Mouse (Mus musculus) hematopoietic stem cell, adult 5-6 weeks (primary cell): ENCODE data around the gene Olfr491. TPM values are rescaled to one million over a fixed set of nuclear protein-coding genes. Genes with fewer than 3 reads are reported as not detected.

Experiments
- ATAC-seq, 2 experiments: fragments of 125-278 bp in 1 of 2; replicated peaks in 1 of 2; 2 replicates each; pipeline ENCODE4 v1.8.0; 2016 to 2017; ENCODE audit warnings: inconsistent platforms in 2 of 2, mild to moderate bottlenecking in 2 of 2, moderate number of reproducible peaks in 2 of 2, low read depth in 1 of 2, moderate TSS enrichment in 1 of 2; ENCODE audit not compliant: low FRiP score in 2 of 2, poor library complexity in 2 of 2, severe bottlenecking in 2 of 2, insufficient read depth in 1 of 2, low TSS enrichment in 1 of 2
- total RNA-seq: library from RNA; stranded (forward); fragments of 172-1452, 232-1000 nt; gene quantifications from 2 replicates; pipeline ENCODE4 v1.2.3, GENCODE M21; 2017

Olfr491 gene
- total RNA-seq: not detected in 2 replicates

DNA sequence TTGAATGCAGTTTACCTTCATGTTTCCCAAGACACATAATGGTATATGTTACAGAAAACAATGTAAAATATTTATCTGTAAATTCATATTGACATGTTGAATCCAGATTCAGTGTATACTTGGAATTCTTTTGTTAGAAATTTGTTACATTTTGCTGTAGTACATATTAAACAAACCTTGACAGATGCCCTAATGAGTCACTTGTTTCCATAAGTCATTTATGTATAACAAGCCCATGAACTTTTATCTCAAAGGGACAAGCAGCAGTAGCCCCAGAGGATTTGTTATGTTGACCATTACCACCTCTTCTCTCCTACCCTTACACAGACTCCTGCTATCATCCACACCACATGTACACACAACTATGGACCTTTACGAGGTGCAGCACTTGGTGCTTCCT lies at the start of gene Olfr491:
TSS of gene Olfr491 (plus strand) at position 301 of the 400 bp plus-strand sequence.
- no peak for ATAC-seq

DNA sequence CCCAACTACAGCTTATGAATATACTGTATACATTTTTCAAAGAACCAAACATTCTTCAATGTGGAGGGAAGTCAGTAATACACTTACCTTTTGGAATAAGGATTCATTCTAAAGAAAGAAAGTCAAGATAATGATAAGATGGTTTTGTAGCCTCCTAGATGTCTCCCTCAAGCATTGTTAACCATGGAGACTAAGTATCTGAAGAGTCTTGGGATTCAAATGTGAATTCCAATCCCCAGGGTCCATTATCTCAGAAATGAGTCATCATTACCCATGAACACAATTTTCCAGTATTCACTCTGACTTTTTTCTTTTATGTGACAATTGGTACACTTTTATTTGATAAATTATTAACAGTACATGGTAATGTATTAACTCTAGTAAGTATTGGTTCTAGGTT lies 24.4 kb upstream of the Olfr491 start, which contains the start of gene Olfr490:
TSS of gene Olfr490 (minus strand) at position 101 of the 400 bp plus-strand sequence.
- no peak for ATAC-seq

DNA sequence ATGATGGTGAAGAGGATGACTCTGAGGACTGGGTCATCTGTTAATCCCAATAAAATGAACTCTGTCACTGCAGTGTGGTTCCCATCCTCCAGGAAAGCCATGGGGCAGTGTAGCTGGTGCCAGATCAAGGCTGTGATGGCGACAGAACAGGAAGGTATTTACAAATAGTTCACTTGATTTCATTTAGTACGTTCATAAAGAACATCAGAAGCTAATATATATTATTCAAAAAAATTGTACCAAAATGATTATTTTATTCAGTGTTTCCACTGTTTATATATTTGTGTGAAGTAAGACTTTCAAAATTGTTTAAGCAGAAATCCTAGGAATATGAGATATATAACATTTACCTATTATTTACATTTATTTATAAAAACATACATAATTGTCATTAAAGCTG lies 10.3 kb downstream of the Olfr491 start, which contains the start of gene Olfr492:
TSS of gene Olfr492 (minus strand) at position 101 of the 400 bp plus-strand sequence.
- no peak for ATAC-seq

DNA sequence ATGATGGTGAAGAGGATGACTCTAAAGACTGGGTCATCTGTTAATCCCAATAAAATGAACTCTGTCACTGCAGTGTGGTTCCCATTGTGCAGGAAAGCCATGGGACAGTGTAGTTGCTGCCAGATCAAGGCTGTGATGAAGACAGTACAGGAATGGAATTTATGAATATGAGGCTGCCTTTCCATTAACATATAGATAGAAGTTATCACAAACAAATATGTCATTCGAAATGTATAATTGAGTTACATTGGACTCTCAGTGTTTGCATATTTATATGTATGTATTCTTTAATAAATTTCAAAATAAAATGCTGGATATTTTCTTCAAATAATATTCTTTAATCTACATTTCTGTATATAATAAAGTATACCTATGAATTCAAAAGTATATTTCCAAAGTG lies 33.6 kb downstream of the Olfr491 start, which contains the start of gene Olfr493:
TSS of gene Olfr493 (minus strand) at position 101 of the 400 bp plus-strand sequence.
- no peak for ATAC-seq

DNA sequence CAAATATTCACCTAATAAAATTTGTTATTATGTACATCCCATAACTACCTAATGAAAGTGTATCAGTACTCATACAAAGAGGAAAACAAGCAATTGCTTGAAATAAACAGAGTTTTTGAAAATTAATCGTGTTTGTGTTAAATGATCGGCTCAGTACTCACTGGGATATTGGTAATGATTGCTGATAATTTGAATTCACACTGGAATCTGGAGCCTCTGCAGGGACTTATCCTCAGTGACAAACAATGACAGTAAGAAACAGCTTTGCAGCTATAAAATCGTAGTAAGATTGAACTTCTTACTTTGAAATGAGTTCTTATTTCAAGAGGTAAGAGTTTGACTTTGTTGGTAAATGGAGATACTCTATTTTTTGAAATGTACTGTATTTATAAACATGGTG lies 51.8 kb downstream of the Olfr491 start, which contains the start of gene Olfr494:
TSS of gene Olfr494 (plus strand) at position 301 of the 400 bp plus-strand sequence.
- ATAC-seq: no peak

Other genes with a start within 250 kb of the Olfr491 start
- not detected in 2 replicates for gene Olfr480, start 246.1 kb upstream of the Olfr491 start, total RNA-seq
- gene Olfr481, start 233.6 kb upstream of the Olfr491 start, total RNA-seq: not detected in 2 replicates
- 0.25 TPM in 1 of 2 replicates, not detected in the other for gene Olfr482, start 215.9 kb upstream of the Olfr491 start, total RNA-seq
- gene Olfr483, start 212.6 kb upstream of the Olfr491 start, total RNA-seq: not detected in 2 replicates
- not detected in 2 replicates for gene Olfr484, start 186.0 kb upstream of the Olfr491 start, total RNA-seq
- gene Olfr485, start 153.6 kb upstream of the Olfr491 start, total RNA-seq: not detected in 2 replicates
- gene Olfr486, start 140.7 kb upstream of the Olfr491 start, total RNA-seq: not detected in 2 replicates
- not detected in 2 replicates for gene Olfr487, start 98.8 kb upstream of the Olfr491 start, total RNA-seq
- gene Olfr488, start 55.1 kb upstream of the Olfr491 start, total RNA-seq: not detected in 2 replicates
- not detected in 2 replicates for gene Olfr490, start 24.5 kb upstream of the Olfr491 start, total RNA-seq
- not detected in 2 replicates for gene Olfr492, start 10.2 kb downstream of the Olfr491 start, total RNA-seq
- gene Olfr493, start 33.5 kb downstream of the Olfr491 start, total RNA-seq: not detected in 2 replicates
- gene Olfr494, start 51.9 kb downstream of the Olfr491 start, total RNA-seq: not detected in 2 replicates
- not detected in 2 replicates for gene Olfr495, start 79.7 kb downstream of the Olfr491 start, total RNA-seq
- gene Olfr497, start 107.0 kb downstream of the Olfr491 start, total RNA-seq: not detected in 2 replicates
- gene Olfr498, start 151.9 kb downstream of the Olfr491 start, total RNA-seq: not detected in 2 replicates
- gene Olfr502, start 211.6 kb downstream of the Olfr491 start, total RNA-seq: not detected in 2 replicates
- gene Olfr503, start 231.1 kb downstream of the Olfr491 start, total RNA-seq: not detected in 2 replicates